Mouse (Mus musculus): ENCODE data around the gene Robo3. TPM values are rescaled to one million over a fixed set of nuclear protein-coding genes. Genes with fewer than 3 reads are reported as not detected.

Gene Robo3
- polyA plus RNA-seq (2021; fragmentation: Nextera tagmentation) = 0.86 and 1.0 TPM in 2 replicates
- long read RNA-seq, experiment 1, partial matches to known transcripts = 4 of 8 reads
- long read RNA-seq, experiment 1, other reads (novel, unspliced or antisense) = 4 of 8 reads
- long read RNA-seq, experiment 2, partial matches to known transcripts = 1 of 1 reads
- long read RNA-seq, experiment 2, other reads (novel, unspliced or antisense) = 0 of 1 reads

DNA sequence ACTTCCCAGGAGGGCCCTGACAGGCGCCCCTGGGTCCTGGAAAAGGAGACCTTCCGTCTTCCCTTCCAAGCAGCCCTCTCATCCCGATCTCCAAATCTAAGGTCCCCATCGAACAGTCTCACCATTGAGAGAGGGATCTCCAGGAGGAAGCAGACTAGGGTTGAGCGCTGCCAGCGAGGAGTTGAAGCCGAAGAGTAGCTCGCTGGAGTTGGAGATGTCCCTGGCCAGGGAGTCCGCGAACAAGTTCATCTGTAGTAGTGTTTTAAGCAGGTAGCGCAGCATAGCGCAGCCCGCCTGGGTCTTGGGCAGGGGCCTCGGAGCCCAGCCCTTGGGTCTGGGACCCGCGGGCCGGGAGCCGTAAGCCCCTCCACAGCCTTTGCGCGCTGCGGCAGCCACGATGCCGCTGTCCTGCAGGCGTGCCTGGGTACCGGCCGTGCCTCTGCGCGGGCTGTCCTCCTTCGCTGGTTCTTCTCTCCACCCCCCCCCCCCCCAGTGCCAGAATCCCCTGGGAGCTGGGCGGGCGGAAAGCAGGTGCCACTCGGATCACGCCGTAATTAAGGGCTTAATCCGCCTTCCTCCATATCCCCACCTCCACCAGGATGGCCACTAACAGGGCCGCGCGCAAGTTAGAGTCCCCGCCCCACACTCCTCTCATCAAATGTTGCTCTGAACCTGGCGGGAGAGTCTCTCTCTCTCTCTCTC is at the start of gene Robo3:
Robo3 (minus strand) TSS at position 527 of the 702 bp plus-strand sequence.

DNA sequence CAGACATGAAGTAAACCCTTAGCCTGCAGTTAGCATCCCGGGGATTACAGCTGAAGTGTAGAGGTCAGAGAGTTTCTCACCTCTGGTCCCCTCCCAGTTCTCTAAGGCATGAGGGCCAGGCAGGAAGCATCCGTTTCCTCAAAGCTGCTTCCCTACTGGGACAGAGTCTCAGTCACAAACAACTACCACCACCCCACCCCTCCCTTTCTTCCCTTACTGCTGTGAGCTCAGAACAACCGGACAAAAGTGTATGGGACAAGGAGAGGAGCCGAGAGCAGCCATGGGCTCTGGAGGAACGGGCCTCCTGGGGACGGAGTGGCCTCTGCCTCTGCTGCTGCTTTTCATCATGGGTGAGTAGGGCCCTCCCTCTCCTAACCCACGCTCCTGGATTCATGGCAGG is 31.2 kb downstream of the Robo3 start, which contains the start of gene Robo4:
Robo4 (plus strand) TSS at position 96 of the 400 bp plus-strand sequence.

DNA sequence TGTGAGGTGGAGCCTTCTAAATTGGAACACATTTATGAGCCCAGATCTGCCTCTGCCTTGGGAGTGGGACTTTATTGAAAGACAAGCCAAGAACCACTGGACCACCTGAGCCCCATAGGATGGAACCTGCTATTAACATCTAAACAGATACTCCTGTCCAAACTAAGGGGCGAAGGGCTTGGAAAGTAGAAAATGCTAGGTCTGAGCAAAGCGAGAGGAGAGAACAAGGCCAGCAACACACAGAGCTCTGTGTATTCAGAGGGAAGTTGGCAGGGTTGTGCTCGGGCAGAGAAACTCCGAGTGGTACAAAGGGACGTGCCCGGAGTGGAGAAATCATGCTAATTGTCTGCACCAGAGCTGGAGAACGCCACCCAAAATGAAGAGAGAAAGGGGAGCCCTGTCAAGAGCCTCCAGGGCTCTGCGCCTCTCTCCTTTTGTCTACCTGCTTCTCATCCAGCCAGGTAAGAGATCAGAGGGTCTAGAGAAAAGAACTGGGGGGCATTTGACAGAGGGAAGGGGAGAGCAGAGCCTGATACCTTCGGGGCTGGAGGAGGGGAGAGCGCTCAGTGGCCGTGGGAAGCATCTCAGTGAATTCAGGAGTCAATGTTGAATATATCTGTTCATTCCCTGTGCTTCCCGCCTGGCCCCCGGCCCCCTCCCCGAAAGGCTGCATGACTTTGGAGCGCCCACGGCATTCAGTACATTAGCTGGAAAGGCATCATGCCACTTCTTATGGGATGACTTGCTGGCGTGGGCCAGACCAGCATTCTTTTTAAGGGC is 65.6 kb downstream of the Robo3 start, which contains the start of gene Hepacam:
Hepacam (plus strand) TSS at position 51 of the 780 bp plus-strand sequence.

Other genes starting within 250 kb of the Robo3 start
- 15.2 and 17.4 TPM in 2 replicates for gene Tmem218, start 225.0 kb downstream of the Robo3 start, polyA plus RNA-seq (2021; fragmentation: Nextera tagmentation)
- 1.3 and 1.5 TPM in 2 replicates for gene Slc37a2, start 177.5 kb downstream of the Robo3 start, polyA plus RNA-seq (2021; fragmentation: Nextera tagmentation)
- gene Ccdc15, start 84.8 kb downstream of the Robo3 start, polyA plus RNA-seq (2021; fragmentation: Nextera tagmentation) = 1.1 and 1.4 TPM in 2 replicates
- 50.7 and 55.6 TPM in 2 replicates for gene Hepacam, start 65.9 kb downstream of the Robo3 start, polyA plus RNA-seq (2021; fragmentation: Nextera tagmentation)
- 0.65 and 1.8 TPM in 2 replicates for gene Robo4, start 31.3 kb downstream of the Robo3 start, polyA plus RNA-seq (2021; fragmentation: Nextera tagmentation)
- gene Msantd2, start 56.1 kb upstream of the Robo3 start, polyA plus RNA-seq (2021; fragmentation: Nextera tagmentation) = 3.1 and 4.4 TPM in 2 replicates
- gene Esam, start 94.8 kb upstream of the Robo3 start, polyA plus RNA-seq (2021; fragmentation: Nextera tagmentation) = 19.0 and 20.7 TPM in 2 replicates
- 3.4 and 4.1 TPM in 2 replicates for gene Vsig2, start 106.0 kb upstream of the Robo3 start, polyA plus RNA-seq (2021; fragmentation: Nextera tagmentation)
- gene Nrgn, start 119.7 kb upstream of the Robo3 start, polyA plus RNA-seq (2021; fragmentation: Nextera tagmentation) = 196 and 564 TPM in 2 replicates
- 14.4 and 16.3 TPM in 2 replicates for gene Siae, start 122.5 kb upstream of the Robo3 start, polyA plus RNA-seq (2021; fragmentation: Nextera tagmentation)
- gene Spa17, start 180.5 kb upstream of the Robo3 start, polyA plus RNA-seq (2021; fragmentation: Nextera tagmentation) = 6.6 and 7.7 TPM in 2 replicates
- gene Tbrg1, start 224.1 kb upstream of the Robo3 start, polyA plus RNA-seq (2021; fragmentation: Nextera tagmentation) = 74.7 and 81.0 TPM in 2 replicates
- not detected in 2 replicates for gene Panx3, start 236.0 kb upstream of the Robo3 start, polyA plus RNA-seq (2021; fragmentation: Nextera tagmentation)

All from left cerebral cortex, adult 6 months (tissue).